Mouse (Mus musculus): ENCODE measurements around the gene Tenm4.

DNA sequence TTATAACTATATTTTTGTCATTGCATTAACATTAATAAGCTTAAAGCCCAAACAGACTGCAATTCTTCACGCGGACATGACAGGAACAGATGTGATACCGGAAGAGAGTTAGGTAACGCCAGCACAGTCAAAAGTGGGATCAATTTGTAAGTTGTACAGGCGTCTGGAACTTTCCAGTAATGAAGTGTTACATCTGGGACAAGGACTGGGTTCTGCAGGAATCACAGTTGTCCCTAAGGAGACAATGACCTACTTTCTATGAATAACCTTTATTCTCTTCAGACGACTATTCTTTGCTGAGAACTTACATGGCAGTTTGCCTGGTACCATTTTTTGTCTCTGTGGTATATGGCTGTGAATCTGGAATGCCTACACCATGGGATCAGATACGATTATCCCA is 214.8 kb downstream of the Tenm4 start:
- TF ChIP-seq CTCF (IDR thresholded peaks at IDR 0.05) (no peak), EP300 (IDR thresholded peaks at IDR 0.05) (no peak)

Measured in lung, postnatal 0 days (tissue).